Mouse (Mus musculus): ENCODE results near the gene Vamp1. TPM values are rescaled to one million over a fixed set of nuclear protein-coding genes. Genes with fewer than 3 reads are reported as not detected.

The Vamp1 gene
- total and polyA plus RNA-seq, 3 experiments = 1.5 to 5.5 TPM; not detected in 1

DNA sequence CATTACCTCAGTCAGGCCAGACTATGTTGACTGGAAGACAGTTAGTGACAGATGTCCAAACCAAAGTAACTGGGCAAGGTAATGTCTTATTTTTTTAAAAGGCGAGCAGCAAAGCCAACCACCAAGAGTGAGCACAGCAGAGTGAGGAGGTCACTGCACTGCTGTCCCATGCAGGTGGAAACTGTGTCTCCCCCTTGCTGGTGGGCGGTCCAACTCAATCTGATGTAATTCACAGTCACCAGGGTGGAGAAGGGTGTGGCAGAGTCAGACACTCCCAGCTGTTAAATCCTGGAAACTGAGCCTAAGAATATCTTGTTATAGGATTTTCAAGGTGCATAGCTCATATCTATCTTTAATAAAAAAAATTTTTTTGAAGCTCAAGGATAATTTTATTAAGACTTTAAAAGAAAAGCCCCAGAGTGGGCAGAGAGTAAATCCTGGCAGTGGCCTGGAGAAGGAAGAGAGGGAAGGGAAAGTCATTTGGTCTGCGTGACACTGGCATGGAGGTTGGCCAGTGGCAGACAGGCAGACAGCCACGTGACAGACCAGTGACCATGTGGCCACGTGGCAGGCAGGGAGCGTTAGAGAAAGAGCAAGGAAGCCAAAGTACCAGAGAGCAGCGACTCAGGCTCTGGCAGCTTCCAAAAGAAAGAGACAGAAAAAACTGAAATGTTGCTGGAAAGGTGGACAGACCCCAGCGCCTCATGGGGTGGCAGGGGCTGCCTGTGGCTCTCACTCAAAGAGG is 41.0 kb downstream of the Vamp1 start:
- Histone ChIP-seq H3K27me3 (ENCODE audit: control insufficient read depth in 1 of 2, insufficient read depth in 2 of 2, low read length in 2 of 2) (no peaks in the 10 kb centered on the region), H3K79me2 (ENCODE audit: control insufficient read depth, insufficient read depth, low read length, poor library complexity) (no peaks in the 10 kb centered on the region), H3K4me1 (ENCODE audit: control insufficient read depth in 1 of 2, insufficient read depth in 2 of 2, low read length in 2 of 2) (peaks cover 21 to 25% of the 10 kb centered on the region in 2 experiments; a peak in 3 of 4 replicates), H3K9ac (ENCODE audit: control insufficient read depth, low read depth, low read length, poor library complexity, severe bottlenecking) (peak overlapping the region; percentile 55), H3K27ac (ENCODE audit: control insufficient read depth, low read depth, low read length) (peak overlapping the region; percentile 72), H3K36me3 (ENCODE audit: control insufficient read depth in 1 of 2, insufficient read depth in 2 of 2, low read length in 2 of 2) (peaks cover 0 to 26% of the 10 kb centered on the region in 2 experiments; a peak in 2 of 4 replicates), H3K9me3 (replicated peaks; ENCODE audit: insufficient read depth, low read length) (no peaks in the 10 kb centered on the region), H3K4me3 (ENCODE audit: control insufficient read depth in 1 of 2, insufficient read depth in 1 of 2, low read depth in 2 of 2, low read length in 2 of 2) (no peak overlapping the region; a peak in 1 of 4 replicates)
- TF ChIP-seq MAX (IDR thresholded peaks at IDR 0.05; ENCODE audit: low read length) = peak; percentile 31; the same call in 1 of the 2 replicates
- no peak for TF ChIP-seq SMC3 (IDR thresholded peaks at IDR 0.05; ENCODE audit: low read depth, low read length)
- TF ChIP-seq POLR2AphosphoS2 (IDR thresholded peaks at IDR 0.05; ENCODE audit: low read length) = peak; percentile 34; the same call in 1 of the 2 replicates
- TF ChIP-seq SIN3A (IDR thresholded peaks at IDR 0.05; ENCODE audit: low read length) = no peak
- no peak for TF ChIP-seq ZKSCAN1 (IDR thresholded peaks at IDR 0.05; ENCODE audit: low read depth, low read length)
- TF ChIP-seq ETS1 (IDR thresholded peaks at IDR 0.05; ENCODE audit: low read depth, low read length) = peak; percentile 73; the same call in 1 of the 2 replicates
- peak; percentile 74; the same call in 1 of the 2 replicates for TF ChIP-seq USF1 (IDR thresholded peaks at IDR 0.05; ENCODE audit: low read depth, low read length)
- TF ChIP-seq EP300 (IDR thresholded peaks at IDR 0.05; ENCODE audit: low read depth in 1 of 2, low read length in 2 of 2) = peak in 1 of 2 experiments; percentile 50; a peak in 1 of 4 replicates
- TF ChIP-seq TCF12 (IDR thresholded peaks at IDR 0.05; ENCODE audit: low read depth, low read length) = peak; percentile 10; the same call in 1 of the 2 replicates
- peak; percentile 66 for DNase-seq (ENCODE audit: low read depth, low spot score)

DNA sequence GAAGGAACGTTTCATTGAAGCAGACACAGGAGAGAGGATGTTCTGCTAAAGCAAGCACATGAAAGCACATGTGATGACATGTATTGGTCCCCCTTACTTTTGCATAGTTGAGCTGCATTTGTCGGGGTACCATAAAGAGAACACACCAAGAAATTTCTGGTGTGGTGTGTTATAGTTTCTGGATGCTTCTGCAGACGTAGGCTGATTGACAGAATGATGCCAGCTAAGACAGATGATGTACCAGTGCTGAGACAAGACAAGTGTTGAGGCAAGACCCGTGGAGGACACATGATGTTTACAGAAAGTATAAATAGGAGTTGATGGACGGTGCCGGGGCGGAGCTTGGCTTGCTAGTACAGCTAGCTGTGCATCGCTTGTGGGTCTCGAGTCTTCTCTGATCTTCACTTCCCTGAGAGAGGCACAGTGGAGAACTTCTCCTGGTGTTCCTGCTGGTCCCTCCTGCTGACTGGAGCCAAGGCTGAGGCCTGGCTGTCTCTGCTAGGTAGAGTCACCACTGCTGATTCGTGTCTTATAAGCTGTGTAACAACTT is 44.7 kb downstream of the Vamp1 start:
- Histone ChIP-seq H3K9me3 (replicated peaks; ENCODE audit: insufficient read depth, low read length) (no peaks in the 10 kb centered on the region), H3K4me1 (ENCODE audit: control insufficient read depth in 1 of 2, insufficient read depth in 2 of 2, low read length in 2 of 2) (peaks cover 16 to 20% of the 10 kb centered on the region in 2 experiments; a peak in 3 of 4 replicates), H3K9ac (ENCODE audit: control insufficient read depth, low read depth, low read length, poor library complexity, severe bottlenecking) (no peak overlapping the region), H3K79me2 (ENCODE audit: control insufficient read depth, insufficient read depth, low read length, poor library complexity) (no peaks in the 10 kb centered on the region), H3K36me3 (ENCODE audit: control insufficient read depth in 1 of 2, insufficient read depth in 2 of 2, low read length in 2 of 2) (peaks cover 0 to 18% of the 10 kb centered on the region in 2 experiments; a peak in 2 of 4 replicates), H3K27ac (ENCODE audit: control insufficient read depth, low read depth, low read length) (no peak overlapping the region), H3K4me3 (ENCODE audit: control insufficient read depth in 1 of 2, insufficient read depth in 1 of 2, low read depth in 2 of 2, low read length in 2 of 2) (no peak overlapping the region), H3K27me3 (ENCODE audit: control insufficient read depth in 1 of 2, insufficient read depth in 2 of 2, low read length in 2 of 2) (peaks cover 4% of the 10 kb centered on the region in 2 experiments)
- TF ChIP-seq NELFE (IDR thresholded peaks at IDR 0.05; ENCODE audit: low read depth, low read length) = no peak
- TF ChIP-seq POLR2A (IDR thresholded peaks at IDR 0.05; ENCODE audit: control insufficient read depth in 1 of 2, insufficient read depth in 1 of 2, low read depth in 1 of 2, low read length in 2 of 2, poor library complexity in 1 of 2) = no peak
- no peak for TF ChIP-seq ETS1 (IDR thresholded peaks at IDR 0.05; ENCODE audit: low read depth, low read length)
- no peak for TF ChIP-seq POLR2AphosphoS2 (IDR thresholded peaks at IDR 0.05; ENCODE audit: low read length)
- no peak for TF ChIP-seq MAX (IDR thresholded peaks at IDR 0.05; ENCODE audit: low read length)
- no peak for TF ChIP-seq USF1 (IDR thresholded peaks at IDR 0.05; ENCODE audit: low read depth, low read length)
- DNase-seq (ENCODE audit: low read depth, low spot score) = no peak

DNA sequence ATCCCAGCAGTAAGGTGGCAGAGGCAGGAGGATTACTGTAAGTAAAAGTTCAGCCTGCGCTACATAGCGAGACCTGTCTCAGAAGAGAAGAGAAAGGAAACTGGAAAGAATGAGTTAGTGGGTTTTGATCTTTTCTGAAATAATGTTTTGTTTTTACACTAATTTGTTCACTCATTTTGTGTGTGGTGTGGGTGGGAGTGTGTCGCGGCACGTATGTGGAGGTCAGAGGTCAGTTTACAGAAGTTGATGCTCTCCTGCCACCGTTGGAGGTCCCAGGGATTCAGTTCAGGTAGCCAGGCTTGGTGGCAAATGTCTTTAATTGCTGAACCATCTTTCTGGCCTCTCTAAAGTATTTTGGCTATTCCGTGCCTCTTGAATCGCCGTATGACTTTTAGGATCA is 48.9 kb downstream of the Vamp1 start:
- no peak overlapping the region for H3K9ac ChIP-seq (ENCODE audit: control insufficient read depth, low read depth, low read length, poor library complexity, severe bottlenecking)
- H3K27me3 ChIP-seq (ENCODE audit: control insufficient read depth in 1 of 2, insufficient read depth in 2 of 2, low read length in 2 of 2) = peaks cover 4 to 5% of the 10 kb centered on the region in 2 experiments
- H3K9me3 ChIP-seq (replicated peaks; ENCODE audit: insufficient read depth, low read length) = no peaks in the 10 kb centered on the region
- no peaks in the 10 kb centered on the region; a peak in 1 of 4 replicates for H3K4me1 ChIP-seq (ENCODE audit: control insufficient read depth in 1 of 2, insufficient read depth in 2 of 2, low read length in 2 of 2)
- H3K79me2 ChIP-seq (ENCODE audit: control insufficient read depth, insufficient read depth, low read length, poor library complexity) = no peaks in the 10 kb centered on the region
- no peak for TF ChIP-seq HCFC1 (IDR thresholded peaks at IDR 0.05; ENCODE audit: low read depth, low read length)
- TF ChIP-seq TAL1 (IDR thresholded peaks at IDR 0.05; ENCODE audit: low read length) = no peak
- DNase-seq (ENCODE audit: low read depth, low spot score) = no peak
- peaks cover 0 to 2% of the 10 kb centered on the region in 2 experiments; a peak in 1 of 4 replicates for H3K36me3 ChIP-seq (ENCODE audit: control insufficient read depth in 1 of 2, insufficient read depth in 2 of 2, low read length in 2 of 2)
- no peak overlapping the region for H3K27ac ChIP-seq (ENCODE audit: control insufficient read depth, low read depth, low read length)
- H3K4me3 ChIP-seq (ENCODE audit: control insufficient read depth in 1 of 2, insufficient read depth in 1 of 2, low read depth in 2 of 2, low read length in 2 of 2) = no peak overlapping the region
